Mouse (Mus musculus) naive thymus-derived CD4-positive, alpha-beta T cell, adult 2 months (primary cell): ENCODE data around the gene Crip3.
A peak's percentile ranks its signal among the peaks of the same experiment; 100 is the strongest.

Source experiments
- DNase-seq: peaks from one replicate; pipeline ENCODE4 v3.0.0-alpha.2; 2011; ENCODE audit warnings: low read depth

Gene Crip3

DNA sequence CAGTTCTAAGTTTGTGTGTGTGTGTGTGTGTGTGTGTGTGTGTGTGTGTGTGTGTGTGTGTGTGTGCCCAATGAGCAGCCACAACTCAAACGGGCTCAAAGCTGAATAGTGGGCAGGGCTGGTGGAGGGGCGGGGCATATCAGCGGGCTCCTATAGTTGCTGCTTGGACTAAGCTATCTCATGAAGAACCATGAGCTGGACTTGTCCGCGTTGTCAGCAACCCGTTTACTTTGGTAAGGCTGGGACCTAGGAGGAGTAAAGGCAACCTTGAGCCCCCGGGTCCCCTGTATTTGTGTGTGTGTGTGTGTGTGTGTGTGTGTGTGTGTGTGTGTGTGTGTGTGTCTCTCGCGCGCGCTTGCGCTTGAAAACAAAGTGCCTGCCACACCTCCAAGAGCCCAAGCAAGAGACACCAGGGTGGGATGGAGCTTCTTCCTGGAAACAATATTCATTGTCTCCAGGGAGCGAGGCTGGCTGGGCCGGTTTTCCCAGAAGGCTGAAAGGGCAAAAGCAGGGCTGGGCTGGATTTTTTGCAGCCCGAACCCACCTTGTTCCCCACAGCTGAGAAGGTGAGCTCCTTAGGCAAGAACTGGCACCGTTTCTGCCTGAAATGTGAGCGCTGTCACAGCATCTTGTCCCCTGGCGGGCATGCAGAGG lies at the start of gene Crip3:
Gene Crip3, plus strand, starts transcription at position 166 of the 654 bp plus-strand sequence.
- no peak for DNase-seq

GRCm38 (mm10) chr17:46383294-46384060 lies 45.2 kb upstream of the Crip3 start, which contains the start of gene Zfp318:
TSS of gene Zfp318 (plus strand) at chr17:46383731.
- DNase-seq = peak; percentile 95

- peak; percentile 53 for DNase-seq
These were observed 44.5 kb upstream of the Crip3 start for GRCm38 (mm10) chr17:46384061-46384801.

DNA sequence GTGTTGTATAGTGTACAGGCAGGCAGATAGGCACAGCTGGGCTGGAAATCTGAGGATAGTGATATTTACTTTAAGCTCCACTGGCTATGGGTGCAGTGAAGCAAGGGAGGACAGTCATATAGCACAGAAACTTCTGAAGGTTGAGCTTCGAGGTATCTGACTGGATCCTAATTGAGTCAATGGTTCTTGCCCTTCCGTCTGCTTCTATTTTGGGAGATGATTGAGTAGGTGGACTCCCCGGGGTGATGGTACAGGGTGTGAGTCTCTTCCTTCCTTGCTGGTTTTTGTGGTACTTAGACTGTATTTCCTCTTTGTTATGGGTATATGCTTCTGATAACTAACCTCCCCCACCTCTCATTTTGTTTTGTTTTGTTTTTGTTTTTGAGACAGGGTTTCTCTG lies 40.5 kb upstream of the Crip3 start:
- peak; percentile 38 for DNase-seq

DNA sequence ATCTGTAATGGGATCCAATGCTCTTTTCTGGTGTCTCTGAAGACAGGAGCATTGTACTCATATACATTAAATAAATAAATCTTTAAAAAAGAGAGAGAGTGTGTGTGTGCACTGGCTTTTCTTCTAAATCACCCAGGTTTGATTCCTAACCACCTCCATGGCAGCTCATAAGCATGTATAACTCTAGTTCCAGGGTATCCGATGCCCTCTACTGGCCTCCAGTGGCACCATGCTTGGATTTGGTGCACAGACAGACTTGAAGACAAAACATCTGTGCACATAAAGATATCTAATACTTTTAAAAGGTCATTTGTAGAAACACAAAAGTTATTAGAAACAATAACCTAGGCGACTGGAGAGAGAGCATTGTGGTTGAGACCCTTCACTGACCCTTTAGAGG lies 35.7 kb upstream of the Crip3 start:
- DNase-seq = peak; percentile 75

DNA sequence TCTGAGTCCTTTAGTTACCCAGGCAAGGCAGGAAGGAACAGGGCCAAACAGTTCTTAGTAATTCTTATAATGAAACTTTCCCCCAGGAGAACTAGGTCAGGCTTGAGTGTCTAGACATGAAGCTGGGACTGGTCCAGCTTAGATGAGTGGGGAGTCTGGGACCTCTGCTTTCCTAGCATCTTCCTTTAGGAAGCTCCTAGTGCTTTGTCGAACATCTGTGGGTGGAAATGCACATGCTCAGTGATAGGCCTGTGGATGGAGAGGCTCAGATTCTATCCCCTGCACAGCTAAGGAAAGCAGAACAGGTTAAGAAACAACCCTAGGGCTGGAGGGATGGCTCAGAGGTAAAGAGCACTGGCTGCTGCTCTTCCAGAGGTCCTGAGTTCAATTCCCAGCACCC lies 34.1 kb upstream of the Crip3 start:
- no peak for DNase-seq

- peak; percentile 27 for DNase-seq
These were observed 20.2 kb upstream of the Crip3 start for GRCm38 (mm10) chr17:46408478-46408877.

DNA sequence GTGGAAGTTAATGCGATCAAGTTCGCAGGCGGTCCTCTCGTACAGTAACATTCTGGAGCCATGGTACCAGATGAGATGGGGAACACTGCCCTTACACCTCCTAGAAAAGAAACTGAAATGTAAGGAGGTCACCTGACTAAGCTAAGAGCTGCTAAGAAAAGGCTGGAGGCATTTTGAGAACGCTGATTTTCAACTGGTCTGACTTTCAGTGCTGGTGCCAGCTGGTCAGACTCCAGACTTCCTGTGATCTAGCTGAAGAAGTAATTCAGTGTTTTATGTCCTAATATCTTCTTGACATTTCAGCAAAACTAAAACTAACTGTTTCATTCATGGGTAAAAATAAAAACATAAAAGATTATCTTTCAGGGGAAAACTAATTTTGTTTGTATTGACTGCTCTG lies 10.1 kb upstream of the Crip3 start:
- no peak for DNase-seq

- no peak for DNase-seq
These were observed 9.0 kb upstream of the Crip3 start for GRCm38 (mm10) chr17:46419717-46420116.

GRCm38 (mm10) chr17:46426496-46426895 lies 2.2 kb upstream of the Crip3 start:
- DNase-seq = no peak

- DNase-seq = no peak
These were observed 4.9 kb downstream of the Crip3 start for GRCm38 (mm10) chr17:46433627-46434026.

GRCm38 (mm10) chr17:46436672-46437366 lies 8.1 kb downstream of the Crip3 start:
- DNase-seq = no peak

DNA sequence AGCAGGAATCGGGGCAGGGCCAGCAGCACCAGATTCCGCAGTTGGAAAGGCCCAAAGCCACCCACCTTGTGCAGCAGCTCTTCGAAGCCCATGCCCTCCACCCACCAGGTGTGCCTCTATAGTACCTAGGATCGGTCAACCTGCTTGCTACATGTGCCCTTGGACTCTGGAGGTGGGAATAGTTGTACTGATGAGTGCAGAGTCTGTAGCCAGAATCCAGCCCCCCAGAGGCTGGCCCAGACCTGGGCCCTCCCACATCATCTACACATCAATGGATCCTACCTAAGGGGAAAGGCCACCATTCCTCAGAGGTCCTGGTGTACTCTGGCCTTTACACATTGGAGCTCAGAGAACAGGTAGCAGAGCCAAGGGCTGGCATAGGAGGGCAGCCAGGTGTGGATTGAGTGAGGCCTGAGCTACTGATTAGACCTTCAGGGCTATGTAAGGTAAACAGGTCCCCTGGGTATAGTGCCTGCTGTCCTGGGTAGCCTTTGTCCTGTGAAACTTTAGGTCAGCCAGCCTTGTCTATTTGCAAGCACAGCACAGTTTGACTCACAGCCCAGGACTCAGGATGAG lies 9.7 kb downstream of the Crip3 start, which contains the start of gene Slc22a7:
Gene Slc22a7, minus strand, starts transcription at position 160 of the 576 bp plus-strand sequence.
- DNase-seq = no peak

GRCm38 (mm10) chr17:46439176-46439575 lies 10.4 kb downstream of the Crip3 start:
- no peak for DNase-seq

DNA sequence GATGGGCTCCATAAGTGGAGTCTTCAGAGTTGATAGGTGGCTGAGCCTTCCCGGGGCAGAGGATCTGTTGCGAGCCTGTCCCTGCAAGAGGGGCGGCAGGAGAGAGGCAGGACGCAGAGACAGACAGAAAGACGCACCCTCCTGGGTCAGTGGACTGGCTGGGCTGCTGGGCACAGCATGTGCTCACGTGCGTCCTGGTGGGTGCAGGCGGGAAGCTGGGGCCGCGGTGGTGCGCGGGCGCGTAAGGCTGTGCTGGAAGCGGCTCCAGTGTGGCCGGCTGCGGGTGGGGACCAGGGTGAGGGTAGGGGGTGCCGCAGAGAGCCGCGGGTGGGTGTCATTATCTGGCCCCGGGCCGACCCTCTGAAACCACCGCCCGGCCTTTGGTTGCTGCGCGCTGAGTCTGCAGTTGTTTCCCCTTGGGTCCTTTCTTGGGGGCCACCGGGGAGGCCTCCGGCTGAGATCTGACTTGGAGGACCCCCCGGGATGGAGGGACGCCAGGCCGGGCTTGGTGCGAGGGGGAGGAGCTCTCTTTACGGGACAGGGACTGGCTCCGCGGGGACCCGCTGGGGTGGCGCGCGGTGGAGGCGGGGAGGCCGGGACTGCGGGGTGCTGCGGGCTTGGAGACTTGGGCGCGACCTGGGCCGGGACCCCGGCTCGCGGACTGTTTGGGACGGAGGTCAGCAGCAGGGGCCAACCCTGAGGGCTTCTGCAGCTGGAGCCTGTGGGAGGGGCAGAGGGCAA lies 16.3 kb downstream of the Crip3 start:
- DNase-seq = no peak

- DNase-seq = no peak
These were observed 17.5 kb downstream of the Crip3 start for GRCm38 (mm10) chr17:46446264-46446663.

GRCm38 (mm10) chr17:46452683-46453082 lies 24.0 kb downstream of the Crip3 start:
- no peak for DNase-seq

GRCm38 (mm10) chr17:46453302-46453948 lies 24.7 kb downstream of the Crip3 start:
- no peak for DNase-seq

- no peak for DNase-seq
These were observed 25.3 kb downstream of the Crip3 start for GRCm38 (mm10) chr17:46453970-46454411.

DNA sequence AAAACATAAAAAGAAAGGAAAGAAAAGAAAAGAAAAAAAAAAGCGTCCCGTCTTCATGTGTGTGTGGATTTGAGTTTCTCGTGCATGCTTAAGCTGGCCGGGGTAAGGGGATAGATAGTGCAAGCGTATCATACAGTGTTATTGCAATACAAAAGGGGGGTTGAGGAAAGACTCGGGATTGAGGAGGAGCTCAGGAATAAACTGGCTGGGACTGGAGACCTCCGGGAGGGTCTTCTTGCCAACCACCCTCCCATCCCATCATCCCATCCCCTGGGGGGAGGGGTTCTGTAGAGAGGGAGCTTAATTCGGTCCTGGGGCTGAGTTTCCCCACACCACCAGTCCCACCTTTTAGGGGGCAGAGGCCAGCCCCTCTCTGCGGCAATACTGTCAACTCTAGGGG lies 25.8 kb downstream of the Crip3 start:
- no peak for DNase-seq
